Mouse (Mus musculus) cortical plate, adult 2 months (tissue): ENCODE data around the gene 1700092M07Rik.

Experiments used
- CTCF ChIP-seq: fragments of 200-500 bp; IDR thresholded peaks from 2 replicates; pipeline ENCODE4 v1.5.1; 2011; ENCODE audit warnings: mild to moderate bottlenecking, control low read depth, low read length; ENCODE audit not compliant: insufficient read depth; ENCODE audit errors: extremely low read depth
- POLR2A ChIP-seq: fragments of 200-500 bp; IDR thresholded peaks from 2 replicates; pipeline ENCODE4 v1.6.1; 2011; ENCODE audit warnings: mild to moderate bottlenecking, low read length, control low read depth; ENCODE audit not compliant: insufficient read depth; ENCODE audit errors: extremely low read depth

- TF ChIP-seq CTCF (no peak), POLR2A (no peak)
Observed at GRCm38 (mm10) chr19:8715868-8716766, 24.4 kb upstream of the 1700092M07Rik start.
